ENCODE assay signal across 8 mouse cellular contexts in the genomic region with DNA sequence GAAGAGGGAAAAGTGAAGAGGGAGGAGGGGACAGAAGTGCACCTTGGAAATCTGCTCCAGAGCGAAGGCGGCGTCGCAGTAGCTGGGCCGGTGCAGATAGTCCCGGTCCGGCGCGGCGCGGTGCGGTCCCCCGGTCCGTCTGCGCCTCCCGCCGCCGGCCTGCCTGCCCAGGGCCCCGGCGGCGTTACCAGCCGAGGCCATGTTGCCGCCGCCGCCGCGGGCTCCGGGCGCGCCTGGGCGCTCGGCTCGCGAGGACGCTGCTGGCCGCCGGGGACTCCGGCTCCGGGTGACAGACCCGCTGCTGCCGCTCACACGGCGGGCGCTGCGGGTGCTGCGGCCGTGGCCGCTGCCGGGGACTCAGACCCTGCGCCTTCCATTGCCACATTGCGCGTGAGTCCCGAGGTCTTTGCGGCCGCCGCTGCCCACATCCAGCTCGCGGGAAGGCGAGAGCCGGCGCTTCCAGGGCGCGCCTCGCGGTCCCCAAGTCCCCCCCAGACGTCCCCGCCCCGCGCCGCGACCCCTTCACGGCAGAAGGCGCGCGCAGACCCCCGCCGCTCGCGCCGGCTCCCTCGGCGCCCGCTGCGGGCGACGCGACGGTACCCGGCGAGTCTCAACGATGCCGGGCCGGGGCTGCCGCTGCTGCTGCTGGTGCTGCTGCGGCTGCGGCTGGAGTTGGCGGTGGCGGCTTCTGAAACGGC. TPM values are rescaled to one million over a fixed set of nuclear protein-coding genes. Genes with fewer than 3 reads are reported as not detected.
DNase-seq lines count a peak whose midpoint lies in the region; ATAC-seq and TF ChIP-seq lines count a peak whose summit lies in the region.

No protein-coding gene starts in this region.

- H3K27me3 ChIP-seq in hindbrain, embryonic 12.5 days = peaks cover 19% of the 10 kb centered on the region
- peaks cover 25% of the 10 kb centered on the region for H3K27me3 ChIP-seq in liver, embryonic 15.5 days

- H3K9me3 ChIP-seq in hindbrain, embryonic 12.5 days (replicated peaks) = no peaks in the 10 kb centered on the region
- no peaks in the 10 kb centered on the region for H3K9me3 ChIP-seq in liver, embryonic 15.5 days (replicated peaks)

- TF ChIP-seq CTCF in layer of hippocampus, adult 2 months (conservative IDR thresholded peaks at IDR 0.05) = no peak

- H3K9ac ChIP-seq in hindbrain, embryonic 12.5 days = peak overlapping the region; percentile 99
- H3K9ac ChIP-seq in liver, embryonic 15.5 days = peak overlapping the region; percentile 83

- no peak for ATAC-seq in hindbrain, embryonic 12.5 days (ENCODE audit: low FRiP score)
- ATAC-seq in liver, embryonic 15.5 days (ENCODE audit: insufficient read depth) = no peak

- H3K4me2 ChIP-seq in hindbrain, embryonic 12.5 days (replicated peaks) = peak overlapping the region; percentile 96
- H3K4me2 ChIP-seq in liver, embryonic 15.5 days = peak overlapping the region; percentile 99

- peaks cover 39% of the 10 kb centered on the region for H3K4me1 ChIP-seq in hindbrain, embryonic 12.5 days
- H3K4me1 ChIP-seq in liver, embryonic 15.5 days (replicated peaks) = peaks cover 68% of the 10 kb centered on the region

- peak in 1 of 2 experiments; percentile 36 for DNase-seq in layer of hippocampus, adult 2 months (ENCODE audit: low spot score in 2 of 2)
- no peak for DNase-seq in layer of hippocampus, adult 8-10 months (ENCODE audit: low spot score in 2 of 2)
- DNase-seq in NIH3T3 (ENCODE audit: low read depth) = peak; percentile 54
- peak; percentile 23 to 37 for DNase-seq in cerebellum, postnatal 4 days (ENCODE audit: low spot score in 2 of 2)
- peak; percentile 58 to 70 for DNase-seq in spleen, postnatal 10 days (ENCODE audit: low spot score in 2 of 2)
- no peak for DNase-seq in frontal cortex, postnatal 25 days (ENCODE audit: low spot score in 2 of 2)

- under 1% methylated on average over 81 of the region's 99 CpGs for WGBS in hindbrain, embryonic 12.5 days
- WGBS in liver, embryonic 15.5 days (ENCODE audit: insufficient replicate concordance) = under 1% methylated on average over 99 of the region's 99 CpGs

- H3K36me3 ChIP-seq in hindbrain, embryonic 12.5 days = no peaks in the 10 kb centered on the region
- H3K36me3 ChIP-seq in liver, embryonic 15.5 days (replicated peaks) = no peaks in the 10 kb centered on the region

- peak overlapping the region; percentile 74 for H3K4me3 ChIP-seq in layer of hippocampus, adult 2 months
- peak overlapping the region; percentile 97 for H3K4me3 ChIP-seq in hindbrain, embryonic 12.5 days
- peak overlapping the region; percentile 92 for H3K4me3 ChIP-seq in liver, embryonic 15.5 days (replicated peaks)

- H3K27ac ChIP-seq in layer of hippocampus, adult 2 months = peak overlapping the region; percentile 92
- peak overlapping the region; percentile 100 for H3K27ac ChIP-seq in hindbrain, embryonic 12.5 days
- H3K27ac ChIP-seq in liver, embryonic 15.5 days (replicated peaks) = peak overlapping the region; percentile 90

RNA-seq across cellular contexts. Expression of gene Ptch1, which starts 7.9 kb away (rescaled TPM):
- 10 to 100 TPM; 43.9 to 45.4 TPM for total RNA-seq in layer of hippocampus, adult 2 months (2021)
- 10 to 100 TPM; 43.2 to 67.4 (median 50.6) TPM for total RNA-seq in layer of hippocampus, adult 8-10 months (2022)
- polyA plus RNA-seq in hindbrain, embryonic 12.5 days (2016; fragmentation: Nextera tagmentation; extraction: Ambion mirVana) = 22.7 and 24.3 TPM in 2 replicates
- 3.1 TPM in 2 replicates for polyA plus RNA-seq in liver, embryonic 15.5 days (2015; fragmentation: Nextera tagmentation; extraction: Ambion mirVana)

Comparison
In these comparisons a context has a peak if more than half of its experiments do, and no peak if none do; other contexts are left out.
1. DNase-seq: peak in NIH3T3 (single experiment), cerebellum, postnatal 4 days (2 of 2) and spleen, postnatal 10 days (2 of 2); none in layer of hippocampus, adult 8-10 months (0 of 2) and frontal cortex, postnatal 25 days (0 of 2).
2. Peak in every context shown above with its lines, with median percentiles within 50 percentile points of each other: H3K27ac ChIP-seq and H3K4me3 ChIP-seq.